Mouse (Mus musculus): ENCODE results near the gene Cmip. TPM values are rescaled to one million over a fixed set of nuclear protein-coding genes. Genes with fewer than 3 reads are reported as not detected.

The Cmip gene
- polyA plus RNA-seq, 1 experiment = not detected

DNA sequence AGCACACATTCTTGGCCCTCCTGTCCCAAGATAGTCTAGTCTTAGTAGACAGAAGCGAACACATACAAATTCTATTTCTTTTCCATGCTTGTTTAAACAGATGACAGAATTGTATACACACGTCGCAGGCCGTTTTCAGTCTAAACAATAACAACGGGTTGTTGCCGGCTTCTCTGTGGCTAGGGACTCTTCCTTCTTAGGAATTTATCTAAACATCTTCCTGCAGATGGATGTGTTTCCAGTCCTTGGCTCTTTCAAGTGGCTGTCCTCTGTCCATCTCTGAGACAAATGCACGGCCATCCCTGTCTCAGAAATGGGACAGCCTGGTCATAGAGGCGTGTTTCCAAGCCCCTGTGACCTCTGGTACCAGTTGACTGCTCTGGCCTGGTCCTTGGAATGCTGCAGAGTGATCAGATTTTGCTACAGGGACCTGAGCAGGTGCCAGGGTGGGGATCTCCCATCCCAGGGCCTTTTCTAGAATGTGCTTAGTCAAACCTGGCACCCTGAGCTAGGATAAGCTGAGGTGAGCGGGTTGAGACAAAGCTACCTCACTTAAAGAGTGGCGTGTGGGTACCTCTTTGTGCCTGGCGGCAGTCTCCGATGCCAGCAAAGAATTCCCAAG, 52.9 kb downstream of the Cmip start:
- no peak overlapping the region for H3K4me3 ChIP-seq (ENCODE audit: insufficient read depth, low read depth, low read length)
- peaks cover 25% of the 10 kb centered on the region for H3K4me1 ChIP-seq (ENCODE audit: control insufficient read depth, insufficient read depth, low read length)
- 80% methylated on average over 12 of the region's 12 CpGs for WGBS
- no peak overlapping the region for H3K27ac ChIP-seq (ENCODE audit: insufficient read depth, low read depth, low read length)
- TF ChIP-seq POLR2A (IDR thresholded peaks at IDR 0.05; ENCODE audit: insufficient read depth, low read depth, low read length) (no peak), CTCF (IDR thresholded peaks at IDR 0.05; ENCODE audit: insufficient read depth, low read depth, low read length) (no peak)

DNA sequence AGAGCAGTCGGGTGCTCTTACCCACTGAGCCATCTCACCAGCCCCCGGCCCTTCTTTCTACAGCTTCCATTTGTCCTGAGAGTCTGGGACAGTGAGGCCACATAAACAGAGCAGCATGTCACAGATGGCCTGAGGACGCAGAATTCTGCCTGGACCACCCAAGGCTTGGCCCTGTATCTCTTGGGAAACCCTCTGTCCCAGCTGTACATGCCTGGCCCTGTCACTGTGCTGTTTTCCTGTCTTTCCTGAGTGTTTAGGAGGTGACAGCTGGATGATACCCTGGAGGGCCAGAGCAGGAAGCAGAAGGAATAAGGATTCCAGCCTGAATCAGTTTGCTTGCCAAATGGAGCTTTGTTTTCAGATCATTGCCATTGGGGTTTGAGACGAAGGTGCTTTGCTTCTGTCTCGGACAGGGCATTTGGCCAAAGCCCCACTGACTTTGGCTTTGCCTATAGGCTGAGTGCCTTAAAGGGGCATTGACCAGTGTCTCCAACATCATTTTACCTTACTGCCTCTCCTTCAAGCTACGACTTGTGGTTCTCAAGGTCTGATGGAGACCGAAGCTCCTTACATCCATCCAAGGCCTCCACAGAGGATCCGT, 54.2 kb downstream of the Cmip start:
- 85% methylated on average over 8 of the region's 8 CpGs for WGBS
- TF ChIP-seq CTCF (IDR thresholded peaks at IDR 0.05; ENCODE audit: insufficient read depth, low read depth, low read length) (no peak), POLR2A (IDR thresholded peaks at IDR 0.05; ENCODE audit: insufficient read depth, low read depth, low read length) (no peak)
- H3K4me1 ChIP-seq (ENCODE audit: control insufficient read depth, insufficient read depth, low read length) = peaks cover 37% of the 10 kb centered on the region
- no peak overlapping the region for H3K4me3 ChIP-seq (ENCODE audit: insufficient read depth, low read depth, low read length)
- H3K27ac ChIP-seq (ENCODE audit: insufficient read depth, low read depth, low read length) = no peak overlapping the region

DNA sequence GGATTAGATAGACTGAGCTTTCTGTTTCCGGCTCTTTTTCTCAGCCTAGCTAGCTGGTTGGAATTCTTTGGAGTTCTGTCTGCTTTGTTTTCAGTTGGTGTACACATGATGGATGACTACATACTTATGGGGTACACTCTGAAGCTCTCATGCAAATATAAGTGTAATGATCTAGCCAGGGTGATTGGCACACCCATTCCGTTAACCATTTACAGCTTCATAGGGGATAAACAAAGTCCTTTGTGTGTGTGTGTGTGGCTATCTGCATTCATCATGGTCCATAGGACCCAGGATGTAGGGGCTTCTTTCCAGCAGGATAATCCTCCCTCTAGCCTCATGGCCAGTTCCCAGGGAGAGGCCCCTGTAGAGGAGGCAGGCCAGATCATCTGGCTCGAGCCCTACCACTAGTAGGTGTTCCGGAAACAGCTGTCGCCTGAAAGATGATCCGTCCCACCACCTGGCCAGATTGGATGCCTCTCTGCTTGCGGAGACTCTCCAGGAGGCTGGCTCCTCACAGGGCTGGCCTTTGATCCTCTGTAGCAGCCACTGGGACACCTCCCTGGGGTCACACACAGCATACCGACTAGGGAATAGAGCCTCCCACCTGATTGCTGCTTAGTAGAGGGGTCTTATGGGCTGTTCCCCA, 57.6 kb downstream of the Cmip start:
- Histone ChIP-seq H3K27ac (ENCODE audit: insufficient read depth, low read depth, low read length) (no peak overlapping the region), H3K4me1 (ENCODE audit: control insufficient read depth, insufficient read depth, low read length) (peaks cover 56% of the 10 kb centered on the region), H3K4me3 (ENCODE audit: insufficient read depth, low read depth, low read length) (no peak overlapping the region)
- TF ChIP-seq POLR2A (IDR thresholded peaks at IDR 0.05; ENCODE audit: insufficient read depth, low read depth, low read length) (no peak), CTCF (IDR thresholded peaks at IDR 0.05; ENCODE audit: insufficient read depth, low read depth, low read length) (no peak)
- WGBS = 60% methylated on average over 8 of the region's 8 CpGs

DNA sequence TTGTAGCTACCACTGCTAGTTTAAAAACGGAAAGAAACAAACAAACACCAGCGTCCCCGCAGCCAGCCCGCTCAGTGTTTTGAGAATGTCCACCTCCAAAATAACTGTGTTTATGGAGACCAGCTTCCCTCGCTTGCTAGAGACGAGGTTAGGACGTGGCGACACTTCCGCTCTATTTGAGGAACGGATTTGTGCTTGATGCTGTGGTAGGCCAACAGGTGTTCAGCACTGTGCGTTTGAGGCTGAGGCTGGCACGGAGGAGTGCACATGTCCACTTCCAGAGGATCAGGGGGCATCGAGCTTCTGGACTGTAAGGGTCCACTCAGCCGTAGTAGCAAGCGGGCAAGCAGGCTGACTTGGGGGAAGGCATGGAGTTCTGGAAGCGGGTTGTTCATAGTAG, 58.9 kb downstream of the Cmip start:
- H3K27ac ChIP-seq (ENCODE audit: insufficient read depth, low read depth, low read length) = no peak overlapping the region
- no peak overlapping the region for H3K4me3 ChIP-seq (ENCODE audit: insufficient read depth, low read depth, low read length)
- H3K4me1 ChIP-seq (ENCODE audit: control insufficient read depth, insufficient read depth, low read length) = peaks cover 65% of the 10 kb centered on the region
- TF ChIP-seq CTCF (IDR thresholded peaks at IDR 0.05; ENCODE audit: insufficient read depth, low read depth, low read length) (no peak), POLR2A (IDR thresholded peaks at IDR 0.05; ENCODE audit: insufficient read depth, low read depth, low read length) (no peak)
- WGBS = 73% methylated on average over 16 of the region's 16 CpGs

DNA sequence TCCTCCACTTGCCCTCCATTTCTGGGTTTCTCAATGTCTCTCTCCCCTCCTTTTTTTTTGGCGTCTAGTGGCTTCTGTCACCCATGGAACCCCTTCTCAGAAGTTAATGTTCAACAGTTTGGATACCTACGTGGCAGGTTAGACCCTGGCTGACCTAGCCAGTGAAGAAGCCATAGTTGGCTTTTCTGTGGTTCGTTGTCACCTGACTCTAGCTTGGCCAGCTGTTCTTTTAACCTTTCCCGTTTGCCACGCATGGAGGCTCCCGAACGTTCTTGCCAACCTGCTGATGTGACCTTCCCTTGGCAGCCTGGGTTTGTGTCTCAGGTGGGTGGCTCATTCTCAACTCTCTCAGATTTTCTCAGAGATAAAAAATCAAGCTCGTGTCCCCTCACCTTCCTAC, 60.6 kb downstream of the Cmip start:
- Histone ChIP-seq H3K4me3 (ENCODE audit: insufficient read depth, low read depth, low read length) (no peak overlapping the region), H3K4me1 (ENCODE audit: control insufficient read depth, insufficient read depth, low read length) (peaks cover 65% of the 10 kb centered on the region), H3K27ac (ENCODE audit: insufficient read depth, low read depth, low read length) (no peak overlapping the region)
- WGBS = 93% methylated on average over 8 of the region's 8 CpGs
- TF ChIP-seq CTCF (IDR thresholded peaks at IDR 0.05; ENCODE audit: insufficient read depth, low read depth, low read length) (no peak), POLR2A (IDR thresholded peaks at IDR 0.05; ENCODE audit: insufficient read depth, low read depth, low read length) (no peak)

DNA sequence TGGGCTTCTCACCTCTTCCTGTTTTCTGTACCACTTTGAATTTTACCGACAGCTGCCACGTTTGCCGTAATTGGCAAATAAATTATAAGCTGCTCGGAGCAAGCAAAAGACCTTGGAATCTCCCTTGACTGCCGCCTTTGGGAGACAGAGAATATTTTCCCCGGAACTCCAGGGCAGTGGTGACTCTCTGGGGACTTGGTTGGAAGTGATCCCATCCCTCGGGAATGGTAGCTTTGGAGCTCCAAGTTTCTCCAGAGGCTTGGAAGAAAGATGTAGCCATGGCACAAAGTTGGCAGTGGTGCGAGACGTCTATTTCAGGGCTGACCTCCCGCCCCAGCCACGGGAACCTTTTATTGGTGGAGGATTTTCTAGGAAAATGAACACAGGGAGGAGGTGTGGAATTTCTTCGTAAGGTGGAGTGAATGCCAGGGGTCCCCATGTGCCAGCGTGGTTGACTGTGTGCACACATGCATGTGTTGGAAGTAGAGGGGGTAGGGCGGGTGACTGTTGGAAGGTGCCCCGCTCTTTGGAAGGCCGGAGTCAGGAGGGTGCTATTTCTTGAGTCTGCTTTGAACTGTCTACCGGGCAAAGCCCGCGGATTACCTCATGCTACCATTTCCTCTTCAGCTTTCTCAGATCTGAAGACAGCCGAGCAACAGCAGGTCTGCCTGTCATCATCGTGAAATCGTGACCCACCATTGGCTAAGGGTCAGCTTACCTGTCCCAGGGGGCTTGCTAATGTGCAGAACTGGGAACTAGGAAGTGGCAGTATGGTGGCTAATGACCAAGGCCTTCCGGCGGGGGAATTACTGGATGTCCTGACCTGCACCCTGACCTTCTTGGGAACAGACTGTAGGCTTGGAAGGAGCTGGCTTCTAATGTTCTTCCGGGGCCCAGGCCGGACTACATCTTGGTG, 62.3 kb downstream of the Cmip start:
- Histone ChIP-seq H3K4me3 (ENCODE audit: insufficient read depth, low read depth, low read length) (no peak overlapping the region), H3K27ac (ENCODE audit: insufficient read depth, low read depth, low read length) (no peak overlapping the region), H3K4me1 (ENCODE audit: control insufficient read depth, insufficient read depth, low read length) (peaks cover 74% of the 10 kb centered on the region)
- 67% methylated on average over 26 of the region's 26 CpGs for WGBS
- TF ChIP-seq CTCF (IDR thresholded peaks at IDR 0.05; ENCODE audit: insufficient read depth, low read depth, low read length) (no peak), POLR2A (IDR thresholded peaks at IDR 0.05; ENCODE audit: insufficient read depth, low read depth, low read length) (no peak)

DNA sequence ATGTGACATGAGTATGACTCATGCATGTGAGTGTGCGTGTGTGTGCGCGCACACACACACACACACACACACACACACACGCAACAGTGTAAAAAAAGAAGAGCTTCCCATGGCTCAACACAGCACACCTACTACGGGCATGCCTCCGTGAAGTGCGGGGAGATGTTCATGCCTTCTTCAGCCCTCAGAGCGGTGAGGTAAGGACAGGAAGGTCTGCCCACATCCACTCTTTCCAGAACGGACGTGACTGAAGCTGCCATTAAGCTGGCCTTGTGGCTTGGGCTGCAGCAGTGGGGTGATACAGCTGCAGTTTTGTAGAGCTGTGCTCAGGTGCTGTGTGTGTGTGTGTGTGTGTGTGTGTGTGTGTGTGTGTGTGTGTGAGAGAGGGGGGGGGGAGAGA, 63.8 kb downstream of the Cmip start:
- Histone ChIP-seq H3K27ac (ENCODE audit: insufficient read depth, low read depth, low read length) (0 out of 2 replicates have a peak overlapping the region, but pooled peaks have one; percentile 9), H3K4me1 (ENCODE audit: control insufficient read depth, insufficient read depth, low read length) (peaks cover 74% of the 10 kb centered on the region), H3K4me3 (ENCODE audit: insufficient read depth, low read depth, low read length) (no peak overlapping the region)
- whole genome bisulfite sequencing = 80% methylated on average over 10 of the region's 10 CpGs
- TF ChIP-seq POLR2A (IDR thresholded peaks at IDR 0.05; ENCODE audit: insufficient read depth, low read depth, low read length) (no peak), CTCF (IDR thresholded peaks at IDR 0.05; ENCODE audit: insufficient read depth, low read depth, low read length) (no peak)

DNA sequence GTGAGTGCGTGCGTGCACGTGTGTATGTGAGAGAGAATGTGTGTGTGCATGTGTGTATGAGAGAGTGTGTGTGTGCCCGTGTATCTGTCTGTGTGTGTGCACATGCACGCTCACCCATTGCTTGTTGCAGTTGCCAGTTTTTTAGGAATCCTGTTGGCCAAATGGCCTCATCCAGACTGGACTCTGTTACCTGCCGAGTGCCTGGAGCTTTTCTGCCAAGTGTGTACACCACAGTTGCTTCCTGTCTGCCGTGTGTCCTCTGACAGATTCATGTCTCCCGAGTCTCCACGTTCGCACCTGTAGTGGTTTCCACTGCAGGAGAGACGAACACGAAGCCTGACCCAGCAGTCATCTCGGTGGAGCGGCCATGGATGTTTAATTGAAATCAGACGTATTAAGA, 64.4 kb downstream of the Cmip start:
- no peak for TF ChIP-seq CTCF (IDR thresholded peaks at IDR 0.05; ENCODE audit: insufficient read depth, low read depth, low read length)
- no peak for TF ChIP-seq POLR2A (IDR thresholded peaks at IDR 0.05; ENCODE audit: insufficient read depth, low read depth, low read length)
- H3K27ac ChIP-seq (ENCODE audit: insufficient read depth, low read depth, low read length) = peak overlapping the region; percentile 53; the same call in 1 of the 2 replicates
- no peak overlapping the region for H3K4me3 ChIP-seq (ENCODE audit: insufficient read depth, low read depth, low read length)
- 58% methylated on average over 15 of the region's 15 CpGs for WGBS
- peaks cover 69% of the 10 kb centered on the region for H3K4me1 ChIP-seq (ENCODE audit: control insufficient read depth, insufficient read depth, low read length)
